Mouse (Mus musculus): ENCODE results near the gene Atxn1.

The Atxn1 gene

DNA sequence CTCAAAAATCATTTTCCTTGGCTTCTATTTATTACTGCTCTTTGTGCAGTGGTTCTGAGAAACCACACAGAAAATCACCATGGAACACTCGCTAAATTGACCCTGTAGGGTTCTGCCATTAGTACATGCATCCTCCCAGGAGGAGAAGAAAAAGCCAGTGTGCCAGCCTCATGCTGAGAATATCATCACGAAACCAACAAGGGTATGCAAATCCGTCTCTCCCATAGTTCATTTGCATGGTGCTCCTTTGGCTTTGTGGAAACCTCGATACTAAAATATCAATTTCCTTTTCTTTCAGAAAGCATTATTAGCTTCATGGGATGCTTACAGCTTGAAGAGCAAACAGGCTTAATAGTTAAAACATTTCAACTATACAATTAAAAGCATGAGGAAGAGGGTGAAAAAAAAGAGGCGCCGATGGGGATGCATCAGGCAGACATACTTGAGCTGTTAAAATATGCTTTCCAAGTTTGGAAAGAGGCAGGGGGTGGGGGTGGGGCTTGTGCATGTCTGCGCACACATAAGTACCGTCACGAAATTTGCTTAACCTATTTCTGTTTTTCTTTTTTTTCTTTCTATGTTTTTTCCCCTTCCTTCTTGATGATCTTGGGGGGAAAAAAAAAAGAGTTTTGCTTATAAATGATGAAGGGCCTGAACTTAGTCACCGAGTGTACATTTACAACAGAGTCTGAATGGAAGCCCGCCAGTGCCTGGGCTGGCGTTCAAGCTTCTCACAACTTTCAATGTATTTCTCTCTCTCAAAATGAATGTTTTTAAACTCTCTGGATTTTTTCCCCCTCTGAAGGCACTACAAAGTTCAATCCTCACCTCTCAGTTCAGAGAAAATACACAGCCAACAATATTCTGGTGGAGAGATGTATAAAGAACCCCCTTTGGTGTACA, 303.3 kb downstream of the Atxn1 start:
- Histone ChIP-seq H3K36me3 (ENCODE audit: control insufficient read depth, insufficient read depth, low read length, poor library complexity, severe bottlenecking) (no peaks in the 10 kb centered on the region), H3K27me3 (ENCODE audit: control insufficient read depth, insufficient read depth, low read length, poor library complexity, severe bottlenecking) (no peaks in the 10 kb centered on the region)
- no peak for DNase-seq (ENCODE audit: low read depth, low spot score)

DNA sequence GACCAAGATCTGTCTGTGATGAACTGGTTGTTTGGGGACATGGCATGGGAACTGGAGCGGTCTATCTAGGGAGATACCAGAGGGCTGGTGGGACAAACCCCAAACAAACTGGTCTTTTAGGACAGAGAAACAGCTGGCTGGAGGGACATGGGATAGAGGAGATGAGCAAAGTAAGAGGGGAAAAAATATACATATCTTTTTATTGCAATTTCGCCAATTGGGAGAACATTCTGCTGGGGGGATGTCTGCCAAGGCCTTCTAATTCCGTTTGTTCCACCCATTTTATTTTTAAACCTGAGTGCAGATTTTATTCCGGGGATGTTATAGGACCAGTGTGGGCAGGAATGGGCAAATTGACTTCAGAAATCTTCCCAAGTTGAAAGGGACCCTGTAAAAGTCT, 305.0 kb downstream of the Atxn1 start:
- no peaks in the 10 kb centered on the region for H3K27me3 ChIP-seq (ENCODE audit: control insufficient read depth, insufficient read depth, low read length, poor library complexity, severe bottlenecking)
- DNase-seq (ENCODE audit: low read depth, low spot score) = no peak
- H3K36me3 ChIP-seq (ENCODE audit: control insufficient read depth, insufficient read depth, low read length, poor library complexity, severe bottlenecking) = no peaks in the 10 kb centered on the region

DNA sequence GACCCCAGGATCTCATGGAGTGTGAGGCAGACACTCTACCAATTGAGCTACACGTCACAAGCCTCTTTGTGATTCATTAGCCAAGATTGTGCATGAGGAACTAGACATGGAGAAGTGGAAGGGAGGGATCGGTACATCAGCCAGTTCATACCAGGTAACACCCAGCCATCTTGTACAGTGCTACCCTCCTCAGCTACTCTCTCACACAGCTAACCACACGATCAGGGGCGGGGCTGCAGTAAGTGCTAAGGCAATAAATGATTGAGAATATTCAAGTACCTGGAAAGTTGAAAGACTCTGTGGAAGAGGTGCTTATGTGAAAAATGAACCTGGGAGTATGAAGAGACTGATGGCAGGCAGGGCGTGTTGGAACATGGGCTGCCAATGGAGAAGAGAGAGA, 306.5 kb downstream of the Atxn1 start:
- no peak for DNase-seq (ENCODE audit: low read depth, low spot score)
- Histone ChIP-seq H3K27me3 (ENCODE audit: control insufficient read depth, insufficient read depth, low read length, poor library complexity, severe bottlenecking) (no peaks in the 10 kb centered on the region), H3K36me3 (ENCODE audit: control insufficient read depth, insufficient read depth, low read length, poor library complexity, severe bottlenecking) (no peaks in the 10 kb centered on the region)

DNA sequence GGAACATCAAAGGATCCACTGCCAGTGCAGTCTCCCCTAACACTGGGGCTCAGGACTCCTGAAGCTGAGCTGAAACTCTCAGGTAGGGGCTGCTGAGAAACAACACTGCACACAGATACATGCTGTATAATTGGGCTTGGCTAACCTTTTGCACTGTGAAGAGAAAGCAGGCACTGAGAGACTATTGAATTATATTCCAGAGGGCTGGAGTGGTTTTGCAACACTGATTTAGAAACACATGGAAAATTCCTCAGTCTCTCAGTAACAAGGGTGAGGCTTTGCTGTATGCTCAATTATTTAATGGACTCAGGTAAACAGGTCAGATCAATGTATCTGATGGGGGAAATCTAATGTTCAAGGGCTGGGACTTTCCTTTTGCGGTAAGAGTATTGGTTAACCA, 307.6 kb downstream of the Atxn1 start:
- no peak for DNase-seq (ENCODE audit: low read depth, low spot score)
- Histone ChIP-seq H3K27me3 (ENCODE audit: control insufficient read depth, insufficient read depth, low read length, poor library complexity, severe bottlenecking) (no peaks in the 10 kb centered on the region), H3K36me3 (ENCODE audit: control insufficient read depth, insufficient read depth, low read length, poor library complexity, severe bottlenecking) (no peaks in the 10 kb centered on the region)

DNA sequence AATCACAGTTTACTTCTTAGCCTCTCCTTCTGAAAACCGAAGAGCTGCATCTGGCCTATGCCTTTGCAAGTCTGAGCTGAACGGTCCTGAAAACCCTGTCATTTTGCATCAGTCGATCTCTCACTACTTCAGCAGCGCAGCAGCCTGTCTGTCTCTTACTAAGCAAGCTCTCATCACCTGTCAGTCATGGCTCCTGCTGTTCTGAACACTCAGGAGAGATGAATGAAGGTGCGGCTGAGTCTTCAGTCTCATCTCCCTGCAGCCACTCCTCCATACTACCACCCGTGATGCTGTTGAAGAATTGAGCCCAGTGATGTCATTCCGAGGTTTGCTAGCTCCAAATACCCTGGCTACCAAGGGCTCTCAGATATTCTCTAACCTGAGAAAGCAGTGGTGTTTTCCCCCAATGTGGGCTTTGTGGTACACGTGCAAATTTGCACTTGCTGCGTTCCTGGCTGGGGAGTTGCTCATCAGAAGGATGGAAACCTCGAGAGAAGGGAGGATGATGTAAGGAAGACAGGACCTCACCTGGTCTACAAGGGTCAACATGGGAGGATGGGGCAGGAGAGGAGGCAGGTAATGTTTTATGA, 313.1 kb downstream of the Atxn1 start:
- no peaks in the 10 kb centered on the region for H3K27me3 ChIP-seq (ENCODE audit: control insufficient read depth, insufficient read depth, low read length, poor library complexity, severe bottlenecking)
- H3K36me3 ChIP-seq (ENCODE audit: control insufficient read depth, insufficient read depth, low read length, poor library complexity, severe bottlenecking) = no peaks in the 10 kb centered on the region
- DNase-seq (ENCODE audit: low read depth, low spot score) = no peak

DNA sequence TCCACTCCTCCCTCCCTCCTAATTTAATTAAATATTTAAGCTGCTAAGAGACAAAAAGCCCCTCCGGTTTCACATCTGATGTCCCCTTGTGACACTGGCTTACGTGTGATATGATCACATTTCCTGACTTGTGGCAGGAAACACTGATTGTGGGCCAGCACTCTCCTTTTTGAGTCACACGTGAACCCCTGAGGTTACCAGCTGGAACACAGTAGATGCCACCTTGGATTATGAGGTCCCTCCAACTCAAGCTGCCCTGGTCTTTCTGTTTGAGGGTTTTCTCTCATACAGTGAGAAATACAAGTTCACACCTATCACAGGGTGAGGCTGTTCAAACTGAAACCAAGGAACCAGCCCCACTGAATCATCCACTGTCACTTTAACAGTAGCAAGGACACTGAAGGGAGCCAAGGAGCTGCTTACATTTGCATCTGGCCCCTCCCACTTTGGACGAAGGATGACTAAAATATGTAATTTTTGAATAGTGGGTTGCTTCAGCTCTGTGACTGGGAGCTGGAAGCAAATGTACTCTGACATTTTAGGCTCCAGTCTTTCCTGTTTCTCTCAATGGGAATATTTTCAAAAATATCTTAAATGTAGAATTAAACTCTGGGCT, 315.5 kb downstream of the Atxn1 start:
- Histone ChIP-seq H3K36me3 (ENCODE audit: control insufficient read depth, insufficient read depth, low read length, poor library complexity, severe bottlenecking) (no peaks in the 10 kb centered on the region), H3K27me3 (ENCODE audit: control insufficient read depth, insufficient read depth, low read length, poor library complexity, severe bottlenecking) (no peaks in the 10 kb centered on the region)
- DNase-seq (ENCODE audit: low read depth, low spot score) = peak; percentile 21

DNA sequence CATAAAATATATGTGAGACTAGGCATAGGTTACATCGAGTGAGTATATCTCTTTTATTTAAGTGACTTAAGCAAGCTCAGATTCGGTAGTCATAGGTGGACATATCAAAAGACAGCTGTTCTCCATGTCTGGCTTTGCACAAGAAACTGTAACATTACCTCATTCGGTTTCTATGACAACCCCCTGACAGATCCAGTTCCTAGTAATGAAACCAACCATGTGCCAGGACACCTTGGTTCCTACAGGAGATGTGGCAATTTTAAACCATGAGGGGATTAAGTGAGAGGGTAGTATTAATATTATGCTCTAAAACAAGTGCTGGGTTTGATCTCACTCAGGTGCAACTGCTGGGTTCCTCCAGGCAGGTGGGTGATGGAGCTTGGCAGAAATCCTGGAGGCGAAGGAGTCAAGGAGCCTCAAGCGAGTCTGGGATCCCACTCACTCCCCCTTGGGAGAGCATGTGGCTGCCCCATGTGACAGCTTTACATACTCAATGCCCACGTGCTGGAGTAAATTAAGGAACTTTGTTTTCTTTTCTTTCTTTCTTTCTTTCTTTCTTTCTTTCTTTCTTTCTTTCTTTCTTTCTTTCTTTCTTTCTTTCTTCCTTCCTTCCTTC, 320.9 kb downstream of the Atxn1 start:
- Histone ChIP-seq H3K36me3 (ENCODE audit: control insufficient read depth, insufficient read depth, low read length, poor library complexity, severe bottlenecking) (no peaks in the 10 kb centered on the region), H3K27me3 (ENCODE audit: control insufficient read depth, insufficient read depth, low read length, poor library complexity, severe bottlenecking) (no peaks in the 10 kb centered on the region)
- DNase-seq (ENCODE audit: low read depth, low spot score) = no peak

DNA sequence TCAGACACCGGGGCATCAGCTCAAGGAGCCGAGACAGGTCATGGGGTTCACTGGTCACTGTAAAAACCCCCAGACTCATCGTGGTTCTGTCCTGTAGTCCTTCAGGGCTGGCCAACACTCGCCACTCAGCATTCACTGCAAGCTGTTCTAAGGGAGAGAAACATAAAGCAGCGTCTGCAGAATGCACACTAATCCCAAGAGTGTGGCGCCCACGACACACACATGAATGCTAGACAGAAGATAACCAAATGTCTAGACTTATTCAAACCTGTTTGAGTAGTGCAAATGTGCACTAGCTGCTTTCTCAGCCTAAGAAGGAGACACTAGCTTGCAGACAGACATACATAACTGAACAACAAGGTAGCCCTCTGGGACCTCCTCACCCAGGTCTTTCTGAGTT, 321.9 kb downstream of the Atxn1 start:
- Histone ChIP-seq H3K36me3 (ENCODE audit: control insufficient read depth, insufficient read depth, low read length, poor library complexity, severe bottlenecking) (no peaks in the 10 kb centered on the region), H3K27me3 (ENCODE audit: control insufficient read depth, insufficient read depth, low read length, poor library complexity, severe bottlenecking) (no peaks in the 10 kb centered on the region)
- no peak for DNase-seq (ENCODE audit: low read depth, low spot score)

DNA sequence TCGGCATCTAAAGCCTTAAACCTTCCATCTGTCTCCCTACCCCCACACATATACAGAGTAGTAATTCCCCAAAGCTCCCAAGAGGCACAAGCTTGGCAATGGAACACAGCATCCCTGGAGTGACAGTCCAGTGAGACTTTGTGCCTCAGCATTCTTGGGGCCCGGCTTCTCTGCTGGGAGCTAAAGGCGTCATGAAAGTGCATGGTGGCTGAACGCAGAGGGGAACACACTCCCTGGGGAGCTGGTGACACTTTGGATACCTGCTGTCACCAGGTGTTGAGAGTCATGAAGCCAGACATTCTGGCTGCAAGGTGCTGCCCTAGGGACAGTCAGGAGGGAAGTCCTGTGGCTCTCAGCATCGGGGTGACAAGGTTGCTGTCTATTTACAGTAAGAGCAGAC, 324.4 kb downstream of the Atxn1 start:
- no peaks in the 10 kb centered on the region for H3K36me3 ChIP-seq (ENCODE audit: control insufficient read depth, insufficient read depth, low read length, poor library complexity, severe bottlenecking)
- H3K27me3 ChIP-seq (ENCODE audit: control insufficient read depth, insufficient read depth, low read length, poor library complexity, severe bottlenecking) = no peaks in the 10 kb centered on the region
- DNase-seq (ENCODE audit: low read depth, low spot score) = no peak

DNA sequence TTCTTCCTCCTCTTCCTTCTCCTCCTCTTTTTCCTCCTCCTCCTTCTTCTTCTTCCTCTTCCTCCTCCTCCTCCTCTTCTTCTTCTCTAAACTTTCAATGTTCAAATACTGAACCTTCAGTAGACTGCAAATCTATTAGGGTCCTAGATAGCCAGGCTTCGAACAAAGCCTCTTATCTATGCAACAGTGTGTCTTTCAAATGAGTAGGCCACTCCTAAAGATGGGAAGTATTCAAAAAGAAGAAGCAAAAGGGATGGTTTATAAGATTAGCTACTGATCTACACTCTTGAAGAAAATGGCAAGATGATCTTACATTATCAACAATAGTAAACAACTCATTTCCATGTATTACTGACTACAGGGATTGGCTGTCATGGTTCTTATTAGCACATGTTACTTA, 326.5 kb downstream of the Atxn1 start:
- Histone ChIP-seq H3K36me3 (ENCODE audit: control insufficient read depth, insufficient read depth, low read length, poor library complexity, severe bottlenecking) (no peaks in the 10 kb centered on the region), H3K27me3 (ENCODE audit: control insufficient read depth, insufficient read depth, low read length, poor library complexity, severe bottlenecking) (no peaks in the 10 kb centered on the region)
- DNase-seq (ENCODE audit: low read depth, low spot score) = no peak

DNA sequence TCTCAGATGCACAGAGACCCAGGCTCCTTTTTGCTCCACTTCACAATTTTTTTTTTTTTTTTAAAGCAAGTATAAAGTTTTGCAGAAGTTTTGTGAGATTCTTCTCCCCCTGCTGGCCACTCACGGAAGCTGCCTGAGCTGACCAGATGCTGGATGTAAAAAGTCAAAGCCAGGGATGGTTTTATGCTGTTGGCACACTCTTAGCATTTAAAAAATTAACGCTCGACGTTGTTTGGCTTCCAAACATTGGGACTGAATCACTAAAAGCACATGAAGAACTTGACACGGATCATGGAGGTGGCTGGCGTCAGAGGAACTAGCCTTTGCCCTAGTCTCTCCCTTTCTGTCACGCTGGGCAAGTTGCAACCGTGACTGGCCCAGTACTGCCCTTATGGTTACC, 327.5 kb downstream of the Atxn1 start:
- peak; percentile 33 for DNase-seq (ENCODE audit: low read depth, low spot score)
- Histone ChIP-seq H3K36me3 (ENCODE audit: control insufficient read depth, insufficient read depth, low read length, poor library complexity, severe bottlenecking) (no peaks in the 10 kb centered on the region), H3K27me3 (ENCODE audit: control insufficient read depth, insufficient read depth, low read length, poor library complexity, severe bottlenecking) (no peaks in the 10 kb centered on the region)

DNA sequence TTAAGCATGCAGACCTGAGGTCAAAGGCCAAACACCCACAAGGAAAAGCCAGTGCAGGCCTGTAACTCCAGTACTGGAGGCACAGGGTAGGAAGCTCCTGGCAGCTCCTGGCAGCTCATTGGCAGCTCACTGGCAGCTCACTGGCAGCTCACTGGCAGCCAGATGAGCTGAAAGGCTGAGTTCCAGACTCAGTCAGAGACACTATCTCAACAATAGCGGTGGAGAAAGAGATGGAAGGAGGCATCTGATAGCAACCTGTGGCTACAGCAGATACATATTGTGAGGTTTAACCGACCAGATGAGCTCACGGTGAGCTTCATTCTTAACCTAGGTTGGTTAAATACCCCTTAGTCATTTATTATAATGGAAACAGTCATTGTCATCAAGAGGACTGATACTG, 328.4 kb downstream of the Atxn1 start:
- no peak for DNase-seq (ENCODE audit: low read depth, low spot score)
- no peaks in the 10 kb centered on the region for H3K36me3 ChIP-seq (ENCODE audit: control insufficient read depth, insufficient read depth, low read length, poor library complexity, severe bottlenecking)
- H3K27me3 ChIP-seq (ENCODE audit: control insufficient read depth, insufficient read depth, low read length, poor library complexity, severe bottlenecking) = no peaks in the 10 kb centered on the region

DNA sequence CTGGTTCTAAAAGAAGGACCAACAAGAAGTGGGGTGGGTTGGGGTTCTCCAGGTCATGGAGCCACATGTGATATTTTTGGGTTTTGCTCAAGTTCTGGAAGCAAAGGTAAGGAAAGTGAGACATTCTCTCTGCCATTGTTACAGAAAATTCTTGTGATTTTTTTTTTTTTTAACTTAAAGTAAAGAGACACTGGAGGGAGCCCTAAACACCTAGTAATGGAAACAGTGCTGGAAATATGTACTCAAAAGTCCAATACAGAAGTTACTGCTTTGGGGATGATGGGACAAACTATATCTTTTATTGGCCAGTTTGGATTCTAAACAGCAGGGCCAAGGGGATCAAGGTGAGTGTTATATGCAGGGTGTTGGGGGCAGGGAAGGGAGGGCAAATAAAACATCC, 330.9 kb downstream of the Atxn1 start:
- Histone ChIP-seq H3K36me3 (ENCODE audit: control insufficient read depth, insufficient read depth, low read length, poor library complexity, severe bottlenecking) (no peaks in the 10 kb centered on the region), H3K27me3 (ENCODE audit: control insufficient read depth, insufficient read depth, low read length, poor library complexity, severe bottlenecking) (no peaks in the 10 kb centered on the region)
- no peak for DNase-seq (ENCODE audit: low read depth, low spot score)

DNA sequence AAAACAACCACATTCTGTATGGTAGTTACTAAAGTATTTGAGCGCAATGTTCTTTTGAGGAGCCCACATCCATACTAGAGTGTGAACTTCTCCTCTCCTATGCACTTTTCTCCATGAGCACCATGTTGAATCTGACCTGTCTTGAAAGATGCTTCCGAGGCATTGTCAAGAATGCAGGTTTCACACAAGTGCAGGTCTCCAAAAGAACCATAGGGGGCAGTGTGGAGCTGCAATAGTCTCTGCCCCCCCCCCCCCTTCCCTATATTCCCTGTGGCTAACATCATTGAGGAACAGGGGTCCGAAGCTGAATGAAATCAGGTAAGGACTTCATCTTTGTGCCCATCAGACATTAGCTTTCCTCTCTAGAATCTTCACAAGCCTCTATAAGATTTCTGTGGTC, 332.7 kb downstream of the Atxn1 start:
- no peak for DNase-seq (ENCODE audit: low read depth, low spot score)
- Histone ChIP-seq H3K36me3 (ENCODE audit: control insufficient read depth, insufficient read depth, low read length, poor library complexity, severe bottlenecking) (no peaks in the 10 kb centered on the region), H3K27me3 (ENCODE audit: control insufficient read depth, insufficient read depth, low read length, poor library complexity, severe bottlenecking) (no peaks in the 10 kb centered on the region)

Measured in splenic B cell, adult 2 months (primary cell).